Mouse (Mus musculus): ENCODE results near the gene Ctsg. TPM values are rescaled to one million over a fixed set of nuclear protein-coding genes. Genes with fewer than 3 reads are reported as not detected.
"Not testable (repeated sequence)": the region's sequence is repeated elsewhere in the genome, so short reads cannot be mapped to it uniquely, and the experiment has no call there.

Ctsg gene
- polyA plus RNA-seq, 1 experiment from 2014 or later: 4.0 TPM

GRCm38 (mm10) chr14:56093353-56093752 lies 9.0 kb downstream of the Ctsg start:
- no peaks in the 10 kb centered on the region for H3K4me1 ChIP-seq
- no peaks in the 10 kb centered on the region for H3K9me3 ChIP-seq (replicated peaks)
- no peak overlapping the region for H3K4me2 ChIP-seq
- no peaks in the 10 kb centered on the region for H3K27me3 ChIP-seq (replicated peaks)
- H3K4me3 ChIP-seq: no peak overlapping the region
- no peaks in the 10 kb centered on the region for H3K36me3 ChIP-seq
- no peak overlapping the region for H3K9ac ChIP-seq
- ATAC-seq: no peak
- 32% methylated on average over 2 of the region's 2 CpGs for WGBS (ENCODE audit: insufficient replicate concordance)
- H3K27ac ChIP-seq: no peak overlapping the region

GRCm38 (mm10) chr14:56086711-56087110 lies 15.7 kb downstream of the Ctsg start:
- H3K9me3 ChIP-seq (replicated peaks): no peaks in the 10 kb centered on the region
- WGBS (ENCODE audit: insufficient replicate concordance): 32% methylated on average over 3 of the region's 3 CpGs
- no peak overlapping the region for H3K4me3 ChIP-seq
- no peak overlapping the region for H3K9ac ChIP-seq
- H3K27ac ChIP-seq: no peak overlapping the region
- no peak overlapping the region for H3K4me2 ChIP-seq
- no peak for ATAC-seq
- H3K4me1 ChIP-seq: no peaks in the 10 kb centered on the region
- H3K27me3 ChIP-seq (replicated peaks): no peaks in the 10 kb centered on the region
- no peaks in the 10 kb centered on the region for H3K36me3 ChIP-seq

GRCm38 (mm10) chr14:56085167-56085566 lies 17.2 kb downstream of the Ctsg start, which contains the start of gene Mcpt8:
Gene Mcpt8 (minus strand): TSS chr14:56085273.
- 87% methylated on average over 2 of the region's 2 CpGs for WGBS (ENCODE audit: insufficient replicate concordance)

GRCm38 (mm10) chr14:56082016-56082415 lies 20.4 kb downstream of the Ctsg start:
- Histone ChIP-seq H3K4me3 (no peak overlapping the region), H3K4me1 (no peaks in the 10 kb centered on the region), H3K27ac (no peak overlapping the region), H3K4me2 (no peak overlapping the region), H3K9ac (no peak overlapping the region), H3K27me3 (replicated peaks) (no peaks in the 10 kb centered on the region), H3K36me3 (no peaks in the 10 kb centered on the region), H3K9me3 (replicated peaks) (no peaks in the 10 kb centered on the region)
- ATAC-seq: no peak
- 61% methylated on average over 4 of the region's 4 CpGs for WGBS (ENCODE audit: insufficient replicate concordance)

More at GRCm38 (mm10) chr14:56085167-56085566, 17.2 kb downstream of the Ctsg start, which contains the start of gene Mcpt8:
- Histone ChIP-seq H3K4me2 (no peak within 1 kb of the TSS), H3K4me3 (no peak within 1 kb of the TSS), H3K9me3 (replicated peaks) (no peaks in the 10 kb centered on the region), H3K27ac (no peak within 1 kb of the TSS), H3K27me3 (replicated peaks) (no peaks in the 10 kb centered on the region), H3K36me3 (no peaks in the 10 kb centered on the region), H3K9ac (no peak within 1 kb of the TSS), H3K4me1 (no peaks in the 10 kb centered on the region)
- no peak for ATAC-seq

GRCm38 (mm10) chr14:56062213-56062612 lies 40.2 kb downstream of the Ctsg start, which contains the start of gene Mcpt4:
Gene Mcpt4 (minus strand): TSS chr14:56062313.
- H3K4me2 ChIP-seq; H3K27me3 ChIP-seq (replicated peaks); H3K36me3 ChIP-seq; H3K4me3 ChIP-seq; H3K9me3 ChIP-seq (replicated peaks); H3K27ac ChIP-seq; ATAC-seq; H3K4me1 ChIP-seq; H3K9ac ChIP-seq: not testable (repeated sequence)
- whole genome bisulfite sequencing (ENCODE audit: insufficient replicate concordance): 53% methylated on average over 3 of the region's 3 CpGs

- H3K4me1 ChIP-seq: 0 out of 2 replicates have a peak, but pooled peaks cover 4% of the 10 kb centered on the region
- H3K4me2 ChIP-seq: no peak overlapping the region
- no peak for ATAC-seq
- H3K4me3 ChIP-seq: no peak overlapping the region
- no peaks in the 10 kb centered on the region for H3K36me3 ChIP-seq
- no peaks in the 10 kb centered on the region for H3K9me3 ChIP-seq (replicated peaks)
- WGBS (ENCODE audit: insufficient replicate concordance): 44% methylated on average over 4 of the region's 4 CpGs
- peaks cover 3% of the 10 kb centered on the region; the same call in 1 of the 2 replicates for H3K27me3 ChIP-seq (replicated peaks)
- H3K9ac ChIP-seq: no peak overlapping the region
- H3K27ac ChIP-seq: no peak overlapping the region
Observed at GRCm38 (mm10) chr14:56057722-56058121, 44.7 kb downstream of the Ctsg start.

GRCm38 (mm10) chr14:56055408-56055807 lies 47.0 kb downstream of the Ctsg start:
- no peaks in the 10 kb centered on the region for H3K36me3 ChIP-seq
- WGBS (ENCODE audit: insufficient replicate concordance): 55% methylated on average over 3 of the region's 3 CpGs
- no peak overlapping the region for H3K27ac ChIP-seq
- 0 out of 2 replicates have a peak, but pooled peaks cover 3% of the 10 kb centered on the region for H3K27me3 ChIP-seq (replicated peaks)
- no peak for ATAC-seq
- no peak overlapping the region for H3K9ac ChIP-seq
- H3K4me1 ChIP-seq: 0 out of 2 replicates have a peak, but pooled peaks cover 4% of the 10 kb centered on the region
- no peak overlapping the region for H3K4me3 ChIP-seq
- no peak overlapping the region for H3K4me2 ChIP-seq
- H3K9me3 ChIP-seq (replicated peaks): no peaks in the 10 kb centered on the region

Small RNA genes within 50 kb of the gene (microRNA-seq; reads per million reads assigned to microRNA genes)
- not detected for gene Mir6949

Other genes starting within 250 kb of the Ctsg start
- gene Nynrin, start 248.6 kb downstream of the Ctsg start, polyA plus RNA-seq (2016; fragmentation: Nextera tagmentation; extraction: Ambion mirVana): 7.0 and 8.2 TPM in 2 replicates
- 0.25 TPM in 2 replicates for gene Cbln3, start 218.2 kb downstream of the Ctsg start, polyA plus RNA-seq (2016; fragmentation: Nextera tagmentation; extraction: Ambion mirVana)
- 12.8 and 13.0 TPM in 2 replicates for gene Khnyn, start 217.6 kb downstream of the Ctsg start, polyA plus RNA-seq (2016; fragmentation: Nextera tagmentation; extraction: Ambion mirVana)
- gene Sdr39u1, start 202.3 kb downstream of the Ctsg start, polyA plus RNA-seq (2016; fragmentation: Nextera tagmentation; extraction: Ambion mirVana): 14.0 and 15.3 TPM in 2 replicates
- gene Cma1, start 157.9 kb downstream of the Ctsg start, polyA plus RNA-seq (2016; fragmentation: Nextera tagmentation; extraction: Ambion mirVana): not detected in 2 replicates
- gene Cma2, start 151.6 kb downstream of the Ctsg start, polyA plus RNA-seq (2016; fragmentation: Nextera tagmentation; extraction: Ambion mirVana): not detected in 2 replicates
- not detected in 2 replicates for gene Mcpt1, start 84.6 kb downstream of the Ctsg start, polyA plus RNA-seq (2016; fragmentation: Nextera tagmentation; extraction: Ambion mirVana)
- not detected in 2 replicates for gene Mcpt9, start 72.1 kb downstream of the Ctsg start, polyA plus RNA-seq (2016; fragmentation: Nextera tagmentation; extraction: Ambion mirVana)
- gene Mcpt2, start 60.5 kb downstream of the Ctsg start, polyA plus RNA-seq (2016; fragmentation: Nextera tagmentation; extraction: Ambion mirVana): 0.12 TPM in 1 of 2 replicates, not detected in the other
- not detected in 2 replicates for gene Mcpt4, start 40.3 kb downstream of the Ctsg start, polyA plus RNA-seq (2016; fragmentation: Nextera tagmentation; extraction: Ambion mirVana)
- 0.20 TPM in 1 of 2 replicates, not detected in the other for gene Mcpt8, start 17.3 kb downstream of the Ctsg start, polyA plus RNA-seq (2016; fragmentation: Nextera tagmentation; extraction: Ambion mirVana)
- gene Gzme, start 18.1 kb upstream of the Ctsg start, polyA plus RNA-seq (2016; fragmentation: Nextera tagmentation; extraction: Ambion mirVana): not detected in 2 replicates
- gene Gzmd, start 30.0 kb upstream of the Ctsg start, polyA plus RNA-seq (2016; fragmentation: Nextera tagmentation; extraction: Ambion mirVana): not detected in 2 replicates
- gene Gzmg, start 57.0 kb upstream of the Ctsg start, polyA plus RNA-seq (2016; fragmentation: Nextera tagmentation; extraction: Ambion mirVana): not detected in 2 replicates
- gene Gzmn, start 72.0 kb upstream of the Ctsg start, polyA plus RNA-seq (2016; fragmentation: Nextera tagmentation; extraction: Ambion mirVana): not detected in 2 replicates
- gene Gzmf, start 108.8 kb upstream of the Ctsg start, polyA plus RNA-seq (2016; fragmentation: Nextera tagmentation; extraction: Ambion mirVana): not detected in 2 replicates
- not detected in 2 replicates for gene Gzmc, start 132.1 kb upstream of the Ctsg start, polyA plus RNA-seq (2016; fragmentation: Nextera tagmentation; extraction: Ambion mirVana)
- gene Gzmb, start 159.7 kb upstream of the Ctsg start, polyA plus RNA-seq (2016; fragmentation: Nextera tagmentation; extraction: Ambion mirVana): not detected in 2 replicates

Data from liver, embryonic 12.5 days (tissue).